Mouse (Mus musculus): ENCODE measurements around the gene Pde6h.

- TF ChIP-seq CTCF (IDR thresholded peaks at IDR 0.05; ENCODE audit: borderline replicate concordance, insufficient read depth, low read depth, low read length) (no peak), POLR2A (IDR thresholded peaks at IDR 0.05; ENCODE audit: borderline replicate concordance, insufficient read depth, low read length) (no peak)
These were observed 33.4 kb downstream of the Pde6h start for GRCm38 (mm10) chr6:136957062-136957461.

All from cerebellum, adult 2 months (tissue).